Mouse (Mus musculus): ENCODE data around the gene Pkm. TPM values are rescaled to one million over a fixed set of nuclear protein-coding genes. Genes with fewer than 3 reads are reported as not detected.

Gene Pkm
- polyA plus RNA-seq, 1 experiment: 674 TPM

- no peak for DNase-seq (ENCODE audit: low read depth)
Measured at GRCm38 (mm10) chr9:59666016-59666415, 9.8 kb downstream of the Pkm start.

GRCm38 (mm10) chr9:59666813-59667212 is 10.6 kb downstream of the Pkm start:
- DNase-seq (ENCODE audit: low read depth): no peak

GRCm38 (mm10) chr9:59667250-59667649 is 11.1 kb downstream of the Pkm start:
- no peak for DNase-seq (ENCODE audit: low read depth)

GRCm38 (mm10) chr9:59667904-59668303 is 11.7 kb downstream of the Pkm start:
- DNase-seq (ENCODE audit: low read depth): no peak

- no peak for DNase-seq (ENCODE audit: low read depth)
Measured at GRCm38 (mm10) chr9:59668473-59668872, 12.3 kb downstream of the Pkm start.

GRCm38 (mm10) chr9:59669172-59669571 is 13.0 kb downstream of the Pkm start:
- no peak for DNase-seq (ENCODE audit: low read depth)

GRCm38 (mm10) chr9:59672195-59672894 is 16.2 kb downstream of the Pkm start:
- DNase-seq (ENCODE audit: low read depth): no peak

- no peak for DNase-seq (ENCODE audit: low read depth)
Measured at GRCm38 (mm10) chr9:59673427-59673826, 17.3 kb downstream of the Pkm start.

- DNase-seq (ENCODE audit: low read depth): no peak
Measured at GRCm38 (mm10) chr9:59675598-59675997, 19.4 kb downstream of the Pkm start.

GRCm38 (mm10) chr9:59678313-59678712 is 22.1 kb downstream of the Pkm start:
- no peak for DNase-seq (ENCODE audit: low read depth)

GRCm38 (mm10) chr9:59679678-59680533 is 23.7 kb downstream of the Pkm start, which contains the start of gene Gramd2:
Gene Gramd2, plus strand, starts transcription at chr9:59680144.
- DNase-seq (ENCODE audit: low read depth): no peak

GRCm38 (mm10) chr9:59680534-59680875 is 24.3 kb downstream of the Pkm start:
- no peak for DNase-seq (ENCODE audit: low read depth)

GRCm38 (mm10) chr9:59684020-59684419 is 27.9 kb downstream of the Pkm start:
- no peak for DNase-seq (ENCODE audit: low read depth)

- DNase-seq (ENCODE audit: low read depth): no peak
Measured at GRCm38 (mm10) chr9:59687416-59688046, 31.4 kb downstream of the Pkm start.

GRCm38 (mm10) chr9:59691635-59692094 is 35.5 kb downstream of the Pkm start:
- DNase-seq (ENCODE audit: low read depth): no peak

GRCm38 (mm10) chr9:59692145-59692544 is 36.0 kb downstream of the Pkm start:
- no peak for DNase-seq (ENCODE audit: low read depth)

- no peak for DNase-seq (ENCODE audit: low read depth)
Measured at GRCm38 (mm10) chr9:59694571-59695450, 38.6 kb downstream of the Pkm start.

GRCm38 (mm10) chr9:59695451-59695813 is 39.3 kb downstream of the Pkm start:
- no peak for DNase-seq (ENCODE audit: low read depth)

- no peak for DNase-seq (ENCODE audit: low read depth)
Measured at GRCm38 (mm10) chr9:59696381-59696780, 40.2 kb downstream of the Pkm start.

GRCm38 (mm10) chr9:59701094-59701493 is 44.9 kb downstream of the Pkm start:
- no peak for DNase-seq (ENCODE audit: low read depth)

- DNase-seq (ENCODE audit: low read depth): no peak
Measured at GRCm38 (mm10) chr9:59703099-59703498, 46.9 kb downstream of the Pkm start.
